Comparison of ENCODE assay signal across 8 mouse cellular contexts in the genomic region with DNA sequence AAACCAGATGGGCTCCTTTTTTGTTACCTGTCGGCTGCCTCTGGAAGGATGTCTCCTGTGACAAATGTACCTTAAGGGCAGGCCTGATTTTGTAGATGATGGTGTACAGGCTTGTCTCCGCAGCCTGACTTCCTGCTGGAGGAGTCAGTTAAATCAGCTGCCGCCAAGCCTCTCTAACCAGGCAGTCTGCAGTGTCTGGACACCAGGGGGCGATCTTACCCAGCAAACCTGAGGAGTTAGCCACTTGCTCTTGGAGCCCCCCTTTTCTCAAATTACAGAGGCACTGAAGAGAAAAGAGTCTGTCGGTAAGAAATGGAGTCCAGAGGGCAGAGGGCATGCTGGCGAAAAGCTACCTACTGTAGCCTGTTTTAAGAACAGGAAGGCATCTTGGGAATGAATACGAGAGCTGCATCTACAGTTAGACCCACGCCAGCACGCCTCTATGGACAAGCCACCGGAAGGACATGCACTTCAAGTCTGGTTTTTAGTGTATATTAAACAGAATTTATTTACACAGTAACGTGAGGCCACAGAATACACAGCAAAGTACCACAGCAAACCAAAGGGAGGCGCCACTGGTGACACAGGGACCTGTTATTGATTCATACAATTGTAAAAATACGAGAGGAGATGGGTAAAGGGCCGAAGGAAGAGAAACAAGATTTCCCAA. TPM values are rescaled to one million over a fixed set of nuclear protein-coding genes. Genes with fewer than 3 reads are reported as not detected.
DNase-seq lines count a peak whose midpoint lies in the region; ATAC-seq and TF ChIP-seq lines count a peak whose summit lies in the region.

No protein-coding gene starts in this region.

- H3K36me3 ChIP-seq in lung, embryonic 14.5 days (ENCODE audit: insufficient read depth): peaks cover 17% of the 10 kb centered on the region

- peak; percentile 87 for TF ChIP-seq CTCF in embryonic fibroblast, embryonic 13.5 days (IDR thresholded peaks at IDR 0.05; ENCODE audit: borderline replicate concordance, insufficient read depth, low read length)
- peak; percentile 91 for TF ChIP-seq CTCF in lung, embryonic 14.5 days (IDR thresholded peaks at IDR 0.05; ENCODE audit: low read depth)

- peak; percentile 75 to 86 for DNase-seq in CD8-positive naive resting alpha-beta T cell, adult 2 months (ENCODE audit: low read depth in 2 of 2, low spot score in 2 of 2)
- DNase-seq in brain, adult 2 months (ENCODE audit: low read depth, low spot score): peak; percentile 92
- DNase-seq in heart, postnatal 10 days: peak; percentile 87 to 93
- DNase-seq in kidney, postnatal 36 days: peak; percentile 79 to 93
- DNase-seq in lung, embryonic 14.5 days: peak; percentile 94
- DNase-seq in ovary, adult 18-20 months (ENCODE audit: low spot score): peak; percentile 43
- DNase-seq in thymus, adult 18-20 months: peak; percentile 67 to 72

- WGBS in lung, embryonic 14.5 days: 21% methylated on average over 14 of the region's 14 CpGs

- no peak overlapping the region for H3K9ac ChIP-seq in lung, embryonic 14.5 days

- no peak overlapping the region for H3K27ac ChIP-seq in embryonic fibroblast, embryonic 13.5 days (ENCODE audit: insufficient read depth, low read length)
- H3K27ac ChIP-seq in lung, embryonic 14.5 days (ENCODE audit: low read depth): no peak overlapping the region

- TF ChIP-seq POLR2A in embryonic fibroblast, embryonic 13.5 days (IDR thresholded peaks at IDR 0.05; ENCODE audit: low read depth, low read length): no peak

- peak overlapping the region; percentile 31 for H3K4me2 ChIP-seq in lung, embryonic 14.5 days

- H3K4me1 ChIP-seq in embryonic fibroblast, embryonic 13.5 days (ENCODE audit: control insufficient read depth, insufficient read depth, low read length): peaks cover 7% of the 10 kb centered on the region
- no peaks in the 10 kb centered on the region for H3K4me1 ChIP-seq in lung, embryonic 14.5 days (ENCODE audit: insufficient read depth)

- H3K4me3 ChIP-seq in embryonic fibroblast, embryonic 13.5 days (ENCODE audit: insufficient read depth, low read length): no peak overlapping the region
- H3K4me3 ChIP-seq in lung, embryonic 14.5 days (ENCODE audit: low read depth, low read length): no peak overlapping the region

- no peaks in the 10 kb centered on the region for H3K9me3 ChIP-seq in lung, embryonic 14.5 days (ENCODE audit: low read depth, low read length)

- no peaks in the 10 kb centered on the region for H3K27me3 ChIP-seq in lung, embryonic 14.5 days (ENCODE audit: insufficient read depth, low read length)

- intact Hi-C loops in heart, postnatal 10 days (cut with DNase I): loop anchor here (5.0 kb wide), 1 partner anchor 83 kb away; no protein-coding TSS in a partner anchor

- ATAC-seq in lung, embryonic 14.5 days (ENCODE audit: insufficient read depth): peak; percentile 82; the same call in 1 of the 2 replicates

RNA-seq across cellular contexts. Expression of gene Tspan3, which starts 35.5 kb away (rescaled TPM):
- polyA plus RNA-seq in embryonic fibroblast, embryonic 13.5 days (2011; ENCODE audit: insufficient read length, low read depth, missing spikeins): 178 and 183 TPM in 2 replicates
- 100 to 1,000 TPM; 229 to 232 TPM for total RNA-seq in heart, postnatal 10 days (2021)
- polyA plus RNA-seq in lung, embryonic 14.5 days (2014; fragmentation: Nextera tagmentation; extraction: Ambion mirVana): 483 and 491 TPM in 2 replicates

Comparison
In these comparisons a context has a peak if more than half of its experiments do, and no peak if none do; other contexts are left out.
1. DNase-seq: peak in every context shown above with its lines; median percentile 94 in lung, embryonic 14.5 days; 92 in brain, adult 2 months; 90 in heart, postnatal 10 days; 86 in kidney, postnatal 36 days; 80 in CD8-positive naive resting alpha-beta T cell, adult 2 months; 70 in thymus, adult 18-20 months; 43 in ovary, adult 18-20 months.